Mouse (Mus musculus) right cerebral cortex, adult 2 months (tissue): ENCODE results near the gene Spata19.

Experiments used
- DNase-seq, 2 experiments: peaks; one replicate each; pipeline ENCODE4 v3.0.0; 2021 to 2022; ENCODE audit warnings: low spot score in 2 of 2

Gene Spata19

GRCm38 (mm10) chr9:27396500-27396899, at the start of gene Spata19:
Spata19 (plus strand) TSS chr9:27396800.
- DNase-seq, result no peak

- peak; percentile 30 to 44 for DNase-seq
These were observed 43.5 kb upstream of the Spata19 start for GRCm38 (mm10) chr9:27353082-27353481.

GRCm38 (mm10) chr9:27357893-27358292, 38.7 kb upstream of the Spata19 start:
- no peak for DNase-seq

- no peak for DNase-seq
These were observed 29.4 kb upstream of the Spata19 start for GRCm38 (mm10) chr9:27367231-27367630.

- no peak for DNase-seq
These were observed 27.5 kb upstream of the Spata19 start for GRCm38 (mm10) chr9:27369108-27369507.

- DNase-seq, result no peak
These were observed 20.9 kb upstream of the Spata19 start for GRCm38 (mm10) chr9:27375746-27376145.

GRCm38 (mm10) chr9:27386951-27387350, 9.6 kb upstream of the Spata19 start:
- DNase-seq, result no peak

DNA sequence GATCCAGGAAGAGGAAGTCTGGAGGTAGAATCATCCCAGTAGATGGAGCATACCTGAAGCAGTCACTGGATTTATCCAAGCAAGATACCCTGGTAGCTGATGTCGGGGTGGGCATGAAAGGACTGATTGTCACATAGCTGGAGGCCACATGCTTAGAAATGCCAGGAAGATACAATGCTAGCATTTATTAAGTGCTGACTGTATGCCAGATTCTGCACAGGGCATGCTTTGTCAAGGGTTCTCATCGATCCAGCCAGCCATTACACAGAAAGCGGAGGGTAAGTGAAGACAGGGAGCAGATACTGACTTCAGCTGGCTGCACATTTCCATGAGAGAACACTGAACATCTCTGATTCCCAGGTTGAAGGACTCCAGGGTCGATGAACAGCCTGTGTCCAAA, 4.6 kb downstream of the Spata19 start:
- no peak for DNase-seq

GRCm38 (mm10) chr9:27409733-27410132, 13.1 kb downstream of the Spata19 start:
- DNase-seq, result peak; percentile 34 to 68

DNA sequence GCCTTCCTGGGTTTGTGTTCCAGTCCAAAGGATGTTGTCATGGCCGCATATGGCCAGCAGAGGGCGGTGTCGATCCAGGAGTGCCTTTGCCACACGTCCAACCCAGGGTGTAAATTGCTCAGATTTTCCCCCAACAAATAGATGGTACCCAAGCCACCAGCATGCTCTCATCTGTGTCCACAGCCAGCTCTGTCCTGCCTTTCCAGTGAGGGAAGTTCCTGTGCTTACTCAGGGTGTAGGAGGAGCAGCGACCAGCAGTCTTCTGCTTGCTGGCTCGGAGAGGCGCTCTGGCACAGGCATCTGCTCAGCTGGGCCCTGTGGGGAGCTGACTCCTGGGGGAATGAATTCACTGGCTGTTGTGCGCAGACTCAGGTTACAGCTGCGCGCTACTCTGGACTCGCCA, 17.5 kb downstream of the Spata19 start:
- DNase-seq, result peak; percentile 83 to 88

- peak in 1 of 2 experiments; percentile 42 for DNase-seq
These were observed 27.9 kb downstream of the Spata19 start for GRCm38 (mm10) chr9:27424511-27424910.

DNA sequence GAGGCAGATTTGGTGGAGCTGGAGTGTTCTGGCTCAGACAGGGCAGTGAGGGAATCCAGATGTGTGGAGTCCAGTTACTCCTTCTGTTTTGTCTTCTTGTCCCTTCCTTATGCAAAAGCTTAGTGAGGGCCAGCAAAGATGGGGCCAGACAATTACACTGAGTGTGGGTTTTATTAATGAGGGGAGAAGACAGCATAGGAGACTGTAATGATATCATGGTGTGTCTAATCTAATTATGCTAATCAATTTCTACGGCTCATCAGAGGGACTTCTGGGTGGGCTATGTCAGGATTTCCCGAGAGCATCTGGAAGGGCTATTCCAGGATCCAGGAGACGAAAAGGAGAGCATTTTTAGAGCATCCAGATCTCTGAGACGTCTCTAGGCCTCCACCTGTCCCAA, 32.0 kb downstream of the Spata19 start:
- DNase-seq, result no peak

DNA sequence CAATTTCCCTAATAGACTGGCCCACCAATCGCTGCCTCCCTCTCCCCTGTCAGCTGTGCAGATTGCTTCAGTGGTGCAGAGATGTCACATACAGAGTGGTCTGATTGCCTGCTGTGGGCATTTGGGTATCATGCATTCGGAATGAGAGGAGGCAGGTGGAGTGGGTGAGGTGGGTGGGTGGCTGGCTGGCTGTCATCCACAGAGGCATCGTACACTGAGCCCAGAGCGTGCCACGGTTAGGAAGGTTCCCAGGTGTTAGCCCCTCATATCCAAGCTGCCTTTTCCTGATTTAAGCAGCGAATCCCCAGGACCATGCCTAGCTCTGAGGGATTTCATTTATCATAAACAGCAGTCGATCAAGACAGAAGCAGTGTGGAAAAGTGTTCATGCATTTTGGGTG, 36.7 kb downstream of the Spata19 start:
- DNase-seq, result no peak

GRCm38 (mm10) chr9:27435936-27436335, 39.3 kb downstream of the Spata19 start:
- no peak for DNase-seq

GRCm38 (mm10) chr9:27437391-27438061, 40.9 kb downstream of the Spata19 start:
- peak; percentile 46 to 60 for DNase-seq

DNA sequence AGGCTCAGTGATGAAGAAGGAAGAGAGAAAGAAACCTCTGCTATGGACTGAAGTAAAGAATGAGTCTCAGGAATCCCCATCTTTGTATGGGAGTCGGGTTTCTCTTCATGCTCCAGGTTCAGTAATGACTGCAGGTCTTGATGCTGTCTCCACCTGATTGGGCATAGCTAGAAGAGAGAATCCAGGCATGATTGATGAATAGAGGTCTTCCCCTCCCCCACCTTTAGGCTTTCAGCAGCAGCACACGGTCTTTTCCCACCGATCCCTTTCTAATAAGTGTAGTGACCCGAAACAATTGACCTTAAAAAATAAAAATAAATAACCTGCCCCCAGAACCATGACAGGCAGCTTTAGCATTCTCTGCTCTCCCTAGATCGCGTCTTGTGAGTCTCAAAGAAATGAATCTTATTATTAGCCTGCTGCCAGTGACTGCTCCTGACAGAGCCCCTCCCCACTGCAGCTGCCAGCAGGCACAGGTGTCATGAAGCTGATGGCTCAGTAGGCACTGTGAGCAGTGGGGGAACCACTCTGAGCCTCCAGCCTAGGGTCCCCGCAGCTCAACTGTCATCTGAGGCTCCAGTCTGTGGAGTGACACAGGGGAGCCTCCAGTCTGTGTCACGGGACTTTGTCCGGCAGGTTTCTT, 53.3 kb downstream of the Spata19 start:
- DNase-seq, result no peak
